Mouse (Mus musculus) forebrain, embryonic 11.5 days (tissue): ENCODE results near the gene Fblim1. TPM values are rescaled to one million over a fixed set of nuclear protein-coding genes. Genes with fewer than 3 reads are reported as not detected.

Experiments used
- ATAC-seq: fragments of 200-750 bp; cut with Nextera tagmentation; replicated peaks from 2 replicates; pipeline ENCODE4 v1.8.0; 2017; ENCODE audit warnings: moderate TSS enrichment; ENCODE audit not compliant: low FRiP score
- DNase-seq: peaks from one replicate; pipeline ENCODE4 v3.0.0-alpha.2; 2017; ENCODE audit warnings: low spot score
- H3K27ac ChIP-seq: fragments of 300-500 bp; sonication (generic); 2 replicates; pipeline ENCODE4 v1.5.1; 2014; ENCODE audit warnings: low read depth, low read length
- H3K27me3 ChIP-seq: fragments of 300-500 bp; sonication (generic); 2 replicates; pipeline ENCODE4 v1.6.1; 2014; ENCODE audit warnings: mild to moderate bottlenecking, low read length, mixed read lengths; ENCODE audit not compliant: control insufficient read depth, insufficient read depth
- H3K36me3 ChIP-seq: fragments of 300-500 bp; sonication (generic); 2 replicates; pipeline ENCODE4 v1.6.1; 2014; ENCODE audit warnings: mild to moderate bottlenecking, low read length, moderate library complexity, mixed read lengths; ENCODE audit not compliant: control insufficient read depth, insufficient read depth
- H3K4me1 ChIP-seq: fragments of 300-500 bp; sonication (generic); replicated peaks from 2 replicates; pipeline ENCODE4 v1.6.1; 2014; ENCODE audit warnings: low read length, mixed read lengths; ENCODE audit not compliant: control insufficient read depth, insufficient read depth
- H3K4me2 ChIP-seq: fragments of 300-500 bp; sonication (generic); 2 replicates; pipeline ENCODE4 v1.6.1; 2014; ENCODE audit warnings: low read depth, mild to moderate bottlenecking, low read length, moderate library complexity, mixed read lengths; ENCODE audit not compliant: severe bottlenecking
- H3K4me3 ChIP-seq: fragments of 300-500 bp; sonication (generic); 2 replicates; pipeline ENCODE4 v1.5.1; 2014; ENCODE audit warnings: low read depth, low read length
- H3K9ac ChIP-seq: fragments of 300-500 bp; sonication (generic); 2 replicates; pipeline ENCODE4 v1.6.1; 2014; ENCODE audit warnings: low read length
- H3K9me3 ChIP-seq: fragments of 300-500 bp; sonication (generic); 2 replicates; pipeline ENCODE4 v1.6.1; 2016; ENCODE audit warnings: low read length, mixed read lengths; ENCODE audit not compliant: control insufficient read depth
- WGBS: fragments of 180-500 bp; shearing (Covaris S2); extraction: QIAGEN DNeasy Blood & Tissue Kit; methylation state at CpG from one replicate; pipeline ENCODE4 v1.1.7; 2014; 5-methylcytosine and 5-hydroxymethylcytosine counted together
- polyA plus RNA-seq: library from polyadenylated mRNA; unstranded; fragments of >200 nt; fragmentation: Nextera tagmentation; extraction: Ambion mirVana; gene quantifications from 2 replicates; pipeline ENCODE4 v1.2.1, GENCODE M21; 2014

The Fblim1 gene
- polyA plus RNA-seq = 21.4 and 24.8 TPM in 2 replicates

DNA sequence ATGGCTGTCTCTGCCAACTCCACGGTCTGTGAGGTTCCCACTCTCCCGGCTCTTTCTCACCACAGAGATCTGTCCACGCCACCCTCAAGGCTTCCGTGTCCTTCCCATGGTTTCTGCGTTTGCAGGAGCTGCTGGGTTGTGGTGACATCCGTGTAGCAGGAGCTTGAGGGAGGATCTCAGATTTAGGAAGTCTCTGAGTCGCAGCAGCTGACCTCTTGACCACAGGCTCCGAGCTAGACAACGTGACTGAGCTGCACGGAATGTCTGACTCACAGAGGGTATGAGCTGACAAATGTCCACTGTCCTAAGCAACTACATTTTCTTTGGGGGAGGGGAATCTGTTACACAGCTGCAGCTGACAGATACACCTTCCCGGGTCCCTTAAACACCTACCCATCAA lies at the start of gene Fblim1:
Gene Fblim1, minus strand, starts transcription at position 236 of the 400 bp plus-strand sequence.
- DNase-seq (no peak), ATAC-seq (no peak)
- no peak within 1 kb of the TSS for H3K9ac ChIP-seq
- H3K9me3 ChIP-seq = no peaks in the 10 kb centered on the region
- no peaks in the 10 kb centered on the region for H3K4me1 ChIP-seq
- H3K27ac ChIP-seq = no peak within 1 kb of the TSS
- H3K27me3 ChIP-seq = peaks cover 2% of the 10 kb centered on the region; the same call in 1 of the 2 replicates
- no peak within 1 kb of the TSS for H3K4me2 ChIP-seq
- no peak within 1 kb of the TSS for H3K4me3 ChIP-seq
- 79% methylated on average over 11 of the region's 11 CpGs for WGBS
- no peaks in the 10 kb centered on the region for H3K36me3 ChIP-seq

DNA sequence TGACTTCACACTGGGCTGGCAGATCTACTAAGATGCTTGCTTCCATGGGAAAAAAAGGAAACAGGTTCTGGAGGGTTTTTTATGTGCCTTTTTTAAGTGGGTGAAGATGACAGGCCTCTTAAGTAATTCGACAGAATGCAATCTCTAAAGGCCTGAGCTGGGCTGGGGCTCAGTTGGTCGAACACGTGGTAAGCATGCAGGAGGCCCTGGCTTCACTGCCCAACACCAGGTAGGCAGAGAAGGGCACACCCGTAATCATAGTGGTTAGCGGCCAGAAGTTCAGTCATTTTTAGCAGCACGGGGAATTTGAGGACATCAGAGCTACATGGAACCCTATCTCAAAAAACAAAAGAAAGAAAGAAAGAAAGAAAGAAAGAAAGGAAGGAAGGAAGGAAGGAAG lies 48.6 kb upstream of the Fblim1 start:
- no peak overlapping the region for H3K4me3 ChIP-seq
- H3K4me1 ChIP-seq = no peaks in the 10 kb centered on the region
- 93% methylated on average over 6 of the region's 6 CpGs for WGBS
- H3K4me2 ChIP-seq = no peak overlapping the region
- no peak overlapping the region for H3K9ac ChIP-seq
- no peaks in the 10 kb centered on the region; the same call in 1 of the 2 replicates for H3K36me3 ChIP-seq
- ATAC-seq (no peak), DNase-seq (no peak)
- H3K27ac ChIP-seq = no peak overlapping the region
- no peaks in the 10 kb centered on the region for H3K27me3 ChIP-seq
- no peaks in the 10 kb centered on the region for H3K9me3 ChIP-seq

DNA sequence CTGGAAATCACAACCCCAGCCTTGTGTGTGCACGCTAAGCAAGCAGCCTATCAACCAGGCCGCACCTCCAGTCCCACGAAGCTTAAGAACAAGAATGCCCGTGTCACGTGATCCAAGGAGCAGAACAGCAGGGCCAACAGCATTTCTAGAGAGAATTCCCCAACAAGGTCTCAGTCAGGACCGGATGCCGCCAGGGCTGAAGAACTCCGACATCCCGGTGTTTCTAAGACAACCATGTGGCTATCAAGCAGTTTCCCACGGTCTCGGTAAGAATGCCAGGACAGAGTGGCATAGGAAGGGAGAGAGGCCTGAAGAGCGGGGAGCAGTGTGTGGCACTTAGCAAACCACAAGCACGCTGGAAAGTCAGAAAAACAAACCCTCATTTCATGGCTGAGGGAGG lies 47.9 kb upstream of the Fblim1 start:
- Histone ChIP-seq H3K4me3 (no peak overlapping the region), H3K27ac (no peak overlapping the region), H3K4me1 (no peaks in the 10 kb centered on the region), H3K9me3 (no peaks in the 10 kb centered on the region), H3K4me2 (no peak overlapping the region), H3K9ac (no peak overlapping the region), H3K36me3 (no peaks in the 10 kb centered on the region), H3K27me3 (no peaks in the 10 kb centered on the region)
- WGBS = 90% methylated on average over 13 of the region's 13 CpGs
- ATAC-seq = no peak
- DNase-seq = no peak

DNA sequence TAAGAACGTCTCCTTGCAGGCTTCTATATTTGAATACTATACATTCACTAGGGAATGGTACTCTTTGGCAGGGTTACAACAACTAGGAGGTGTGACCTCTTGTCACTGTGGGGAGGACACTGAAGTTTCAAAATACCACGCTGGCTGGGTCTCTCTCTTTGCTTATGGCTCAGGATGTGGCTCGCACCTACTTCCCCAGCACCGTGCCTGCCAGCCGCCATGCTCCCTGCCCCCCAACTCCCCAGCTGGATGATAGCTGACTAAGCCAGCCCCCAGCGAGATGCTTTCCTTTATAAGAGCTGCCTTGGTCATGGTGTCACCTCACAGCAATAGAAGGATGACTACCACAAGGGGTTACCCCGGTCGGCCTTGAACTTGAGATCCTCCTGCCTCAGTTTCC lies 47.1 kb upstream of the Fblim1 start:
- Histone ChIP-seq H3K36me3 (no peaks in the 10 kb centered on the region), H3K4me3 (no peak overlapping the region), H3K9me3 (no peaks in the 10 kb centered on the region), H3K4me2 (no peak overlapping the region), H3K4me1 (no peaks in the 10 kb centered on the region), H3K27ac (no peak overlapping the region), H3K27me3 (no peaks in the 10 kb centered on the region), H3K9ac (no peak overlapping the region)
- no peak for ATAC-seq
- 92% methylated on average over 8 of the region's 8 CpGs for WGBS
- no peak for DNase-seq

DNA sequence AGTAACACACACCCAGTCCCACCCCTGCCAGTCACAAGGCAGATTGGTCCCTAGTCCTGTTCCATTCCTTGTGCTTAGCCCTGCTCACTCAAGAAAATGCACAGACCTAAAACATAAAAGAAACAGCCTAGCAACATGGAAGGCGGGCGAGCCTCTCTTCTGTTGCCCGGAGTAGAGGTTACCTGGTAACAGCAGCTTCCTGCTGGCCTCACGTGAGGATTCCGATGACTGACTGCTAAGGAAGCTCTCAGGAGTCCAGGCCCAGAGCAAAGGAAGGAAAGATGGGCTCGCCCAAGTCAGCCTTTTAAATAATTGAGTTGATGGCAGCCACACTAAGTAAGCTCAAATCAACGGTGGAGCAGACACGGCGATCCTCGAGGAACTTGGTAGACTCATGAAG lies 46.0 kb upstream of the Fblim1 start:
- no peak overlapping the region for H3K4me3 ChIP-seq
- H3K4me1 ChIP-seq = no peaks in the 10 kb centered on the region
- H3K4me2 ChIP-seq = no peak overlapping the region
- no peaks in the 10 kb centered on the region for H3K27me3 ChIP-seq
- no peaks in the 10 kb centered on the region for H3K36me3 ChIP-seq
- 87% methylated on average over 10 of the region's 10 CpGs for WGBS
- ATAC-seq (no peak), DNase-seq (no peak)
- no peak overlapping the region for H3K9ac ChIP-seq
- H3K9me3 ChIP-seq = no peaks in the 10 kb centered on the region
- no peak overlapping the region for H3K27ac ChIP-seq

DNA sequence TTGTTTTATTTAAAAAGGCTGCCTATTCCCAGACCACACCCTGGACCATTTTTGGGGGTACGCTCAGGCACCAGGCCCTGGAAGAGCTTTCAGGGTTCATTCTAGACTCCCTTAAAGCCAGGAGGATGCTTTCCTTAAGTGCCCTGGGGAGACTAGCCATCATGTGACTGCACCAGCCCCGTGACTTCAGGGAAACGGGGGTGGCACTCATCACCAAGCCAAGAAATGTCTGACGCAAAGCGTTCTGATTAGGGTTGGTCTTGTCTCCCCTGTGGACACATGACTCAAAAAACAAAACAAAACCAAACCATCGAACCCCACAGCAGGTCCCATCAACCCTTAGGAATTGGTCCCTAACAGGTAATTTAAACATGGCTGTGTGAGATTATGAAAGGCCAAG lies 45.4 kb upstream of the Fblim1 start:
- 91% methylated on average over 6 of the region's 6 CpGs for WGBS

DNA sequence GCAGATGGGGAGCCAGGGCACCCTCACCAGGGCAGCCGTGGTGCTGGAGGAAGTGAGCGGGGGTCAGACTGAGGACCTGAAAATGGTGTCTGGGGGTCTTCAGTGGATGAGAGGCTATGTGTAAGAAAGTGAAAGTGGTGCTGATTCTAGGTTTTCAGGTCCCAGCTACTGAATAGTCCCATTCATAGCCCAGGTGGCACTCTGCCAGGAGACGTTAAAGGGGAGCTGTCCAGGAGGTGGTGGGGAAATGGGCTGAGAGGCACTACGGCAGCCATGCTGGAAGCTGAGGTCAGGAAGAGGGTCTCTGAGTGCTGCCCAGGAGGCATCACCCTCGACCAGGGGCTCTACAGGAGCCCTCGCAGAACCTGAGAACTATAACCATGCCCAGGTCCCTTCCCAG lies 43.3 kb upstream of the Fblim1 start:
- no peaks in the 10 kb centered on the region for H3K4me1 ChIP-seq
- no peak overlapping the region for H3K9ac ChIP-seq
- DNase-seq (no peak), ATAC-seq (no peak)
- 86% methylated on average over 6 of the region's 6 CpGs for WGBS
- H3K4me2 ChIP-seq = no peak overlapping the region
- no peaks in the 10 kb centered on the region for H3K27me3 ChIP-seq
- H3K9me3 ChIP-seq = no peaks in the 10 kb centered on the region
- no peak overlapping the region for H3K27ac ChIP-seq
- no peaks in the 10 kb centered on the region for H3K36me3 ChIP-seq
- H3K4me3 ChIP-seq = no peak overlapping the region

More for the DNA sequence above, 45.4 kb upstream of the Fblim1 start:
- H3K36me3 ChIP-seq = no peaks in the 10 kb centered on the region
- H3K27ac ChIP-seq = no peak overlapping the region
- no peak overlapping the region for H3K4me2 ChIP-seq
- no peaks in the 10 kb centered on the region for H3K4me1 ChIP-seq
- no peaks in the 10 kb centered on the region for H3K27me3 ChIP-seq
- H3K9ac ChIP-seq = no peak overlapping the region
- ATAC-seq = no peak
- no peak for DNase-seq
- H3K4me3 ChIP-seq = no peak overlapping the region
- no peaks in the 10 kb centered on the region for H3K9me3 ChIP-seq

DNA sequence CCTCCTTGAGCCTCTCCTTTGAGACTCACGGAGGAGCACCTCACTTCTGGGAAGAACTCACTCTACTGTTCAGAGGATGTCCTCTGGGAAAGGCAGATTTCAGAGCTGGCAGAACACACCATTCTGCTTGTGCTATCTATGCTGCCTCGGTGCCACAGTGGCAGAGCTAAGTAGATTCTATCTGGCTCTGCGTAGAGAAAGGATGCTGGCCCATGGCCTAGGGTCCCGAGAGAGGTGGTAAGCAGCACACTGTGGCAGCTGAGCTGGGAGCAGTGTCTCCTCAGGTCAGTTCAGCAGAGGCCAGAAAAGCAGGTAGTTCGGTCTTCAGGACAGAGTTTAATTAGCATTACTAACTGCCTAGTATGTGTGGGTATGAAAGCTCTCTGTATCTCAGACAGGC lies 42.4 kb upstream of the Fblim1 start:
- ATAC-seq (no peak), DNase-seq (no peak)
- Histone ChIP-seq H3K4me3 (no peak overlapping the region), H3K27ac (no peak overlapping the region), H3K9ac (no peak overlapping the region), H3K4me1 (no peaks in the 10 kb centered on the region), H3K4me2 (no peak overlapping the region), H3K36me3 (no peaks in the 10 kb centered on the region), H3K27me3 (no peaks in the 10 kb centered on the region), H3K9me3 (no peaks in the 10 kb centered on the region)
- WGBS = 94% methylated on average over 5 of the region's 5 CpGs

DNA sequence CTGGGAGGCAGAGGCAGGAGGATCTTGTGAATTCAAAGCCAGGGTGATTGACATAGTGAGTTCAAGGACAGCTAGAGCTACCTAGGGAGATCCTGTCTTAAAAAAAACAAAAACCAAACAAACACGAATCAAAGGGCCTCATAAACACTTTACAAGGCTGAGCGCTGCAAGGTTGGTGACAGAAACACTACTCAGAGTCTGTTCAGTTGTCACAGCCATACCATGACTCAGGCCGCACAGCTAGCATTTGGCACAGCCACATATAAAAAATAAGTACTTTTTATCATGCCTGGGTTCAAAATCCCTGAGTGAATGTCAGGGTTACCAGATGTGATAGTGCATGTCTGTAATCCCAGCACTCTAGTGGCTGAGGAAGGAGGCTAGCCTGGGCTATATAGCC lies 41.3 kb upstream of the Fblim1 start:
- ATAC-seq (no peak), DNase-seq (no peak)
- 91% methylated on average over 3 of the region's 3 CpGs for WGBS
- Histone ChIP-seq H3K4me2 (no peak overlapping the region), H3K4me3 (no peak overlapping the region), H3K9ac (no peak overlapping the region), H3K27me3 (no peaks in the 10 kb centered on the region), H3K9me3 (no peaks in the 10 kb centered on the region), H3K27ac (no peak overlapping the region), H3K36me3 (no peaks in the 10 kb centered on the region), H3K4me1 (no peaks in the 10 kb centered on the region)
